Mouse (Mus musculus) 416B (cell line): ENCODE measurements around the gene Sfxn3.

Experiments
- DNase-seq: peaks from one replicate; pipeline ENCODE4 v3.0.0; 2011; ENCODE audit warnings: low read depth

The Sfxn3 gene

GRCm38 (mm10) chr19:45047417-45047934 is at the start of gene Sfxn3:
Sfxn3 (plus strand) TSS chr19:45047503.
- DNase-seq = peak; percentile 88

GRCm38 (mm10) chr19:44997786-44998185 is 49.5 kb upstream of the Sfxn3 start:
- no peak for DNase-seq

- DNase-seq = no peak
Measured at GRCm38 (mm10) chr19:44999647-45000046, 47.7 kb upstream of the Sfxn3 start.

GRCm38 (mm10) chr19:45002301-45002700 is 45.0 kb upstream of the Sfxn3 start:
- DNase-seq = no peak

GRCm38 (mm10) chr19:45003740-45004516 is 43.4 kb upstream of the Sfxn3 start:
- DNase-seq = no peak

GRCm38 (mm10) chr19:45005444-45005843 is 41.9 kb upstream of the Sfxn3 start, which contains the start of gene Twnk:
Twnk (plus strand) TSS chr19:45005663.
- DNase-seq = peak; percentile 87

- peak; percentile 90 for DNase-seq
Measured at GRCm38 (mm10) chr19:45005957-45006712, 41.2 kb upstream of the Sfxn3 start, which contains the start of gene Mrpl43. Mrpl43 (minus strand) TSS chr19:45006442.

GRCm38 (mm10) chr19:45007021-45007420 is 40.3 kb upstream of the Sfxn3 start:
- DNase-seq = peak; percentile 39

- DNase-seq = no peak
Measured at GRCm38 (mm10) chr19:45007425-45008191, 39.7 kb upstream of the Sfxn3 start.

- DNase-seq = no peak
Measured at GRCm38 (mm10) chr19:45010646-45011045, 36.7 kb upstream of the Sfxn3 start.

- DNase-seq = no peak
Measured at GRCm38 (mm10) chr19:45012219-45012618, 35.1 kb upstream of the Sfxn3 start.

- peak; percentile 65 for DNase-seq
Measured at GRCm38 (mm10) chr19:45012636-45013035, 34.7 kb upstream of the Sfxn3 start.

GRCm38 (mm10) chr19:45013581-45014225 is 33.6 kb upstream of the Sfxn3 start:
- no peak for DNase-seq

GRCm38 (mm10) chr19:45014335-45014971 is 32.9 kb upstream of the Sfxn3 start, which contains the start of gene Lzts2:
Lzts2 (plus strand) TSS chr19:45014414.
- DNase-seq = peak; percentile 51

- DNase-seq = no peak
Measured at GRCm38 (mm10) chr19:45014981-45015402, 32.3 kb upstream of the Sfxn3 start.

GRCm38 (mm10) chr19:45015518-45016281 is 31.6 kb upstream of the Sfxn3 start:
- DNase-seq = peak; percentile 63

- peak; percentile 83 for DNase-seq
Measured at GRCm38 (mm10) chr19:45016341-45017215, 30.7 kb upstream of the Sfxn3 start.

- peak; percentile 86 for DNase-seq
Measured at GRCm38 (mm10) chr19:45017216-45017771, 30.0 kb upstream of the Sfxn3 start.

GRCm38 (mm10) chr19:45017909-45018308 is 29.4 kb upstream of the Sfxn3 start:
- no peak for DNase-seq
